Mouse (Mus musculus) hindbrain, embryonic 16.5 days (tissue): ENCODE data around the gene Isy1. TPM values are rescaled to one million over a fixed set of nuclear protein-coding genes. Genes with fewer than 3 reads are reported as not detected.

Experiments used
- ATAC-seq: fragments of 200-750 bp; cut with Nextera tagmentation; 2 replicates; pipeline ENCODE4 v1.8.0; 2017; ENCODE audit warnings: moderate TSS enrichment, moderate library complexity
- H3K27ac ChIP-seq: fragments of 300-500 bp; sonication (generic); 2 replicates; pipeline ENCODE4 v1.5.1; 2014; ENCODE audit warnings: low read depth, mild to moderate bottlenecking, control low read depth, low read length, moderate library complexity
- H3K27me3 ChIP-seq: fragments of 300-500 bp; sonication (generic); replicated peaks from 2 replicates; pipeline ENCODE4 v1.6.1; 2014; ENCODE audit warnings: low read length; ENCODE audit not compliant: control insufficient read depth, insufficient read depth
- H3K36me3 ChIP-seq: fragments of 300-500 bp; sonication (generic); 2 replicates; pipeline ENCODE4 v1.6.1; 2014; ENCODE audit warnings: mild to moderate bottlenecking, low read length, moderate library complexity, mixed read lengths; ENCODE audit not compliant: control insufficient read depth, insufficient read depth
- H3K4me1 ChIP-seq: fragments of 300-500 bp; sonication (generic); 2 replicates; pipeline ENCODE4 v1.6.1; 2014; ENCODE audit warnings: low read depth, low read length; ENCODE audit not compliant: control insufficient read depth, insufficient read depth
- H3K4me2 ChIP-seq: fragments of 300-500 bp; sonication (generic); 2 replicates; pipeline ENCODE4 v1.6.1; 2014; ENCODE audit warnings: mild to moderate bottlenecking, low read length, control low read depth, moderate library complexity
- H3K4me3 ChIP-seq: fragments of 300-500 bp; sonication (generic); 2 replicates; pipeline ENCODE4 v1.5.1; 2014; ENCODE audit warnings: mild to moderate bottlenecking, low read length, control low read depth, moderate library complexity
- H3K9ac ChIP-seq: fragments of 300-500 bp; sonication (generic); 2 replicates; pipeline ENCODE4 v1.6.1; 2014; ENCODE audit warnings: low read depth, mild to moderate bottlenecking, control low read depth, low read length, moderate library complexity
- H3K9me3 ChIP-seq: fragments of 300-500 bp; sonication (generic); 2 replicates; pipeline ENCODE4 v1.6.1; 2014; ENCODE audit warnings: mild to moderate bottlenecking, low read length, moderate library complexity; ENCODE audit not compliant: control insufficient read depth
- WGBS: fragments of 180-500 bp; shearing (Covaris S2); extraction: QIAGEN DNeasy Blood & Tissue Kit; methylation state at CpG from one replicate; pipeline ENCODE4 v1.1.7; 2014; 5-methylcytosine and 5-hydroxymethylcytosine counted together
- polyA plus RNA-seq: library from polyadenylated mRNA; unstranded; fragments of >200 nt; fragmentation: Nextera tagmentation; extraction: Ambion mirVana; gene quantifications from 2 replicates; pipeline ENCODE4 v1.2.1, GENCODE M21; 2015

Isy1 gene
- polyA plus RNA-seq, 1 experiment from 2014 or later = 24.0 TPM

GRCm38 (mm10) chr6:87788896-87789587 lies 49.6 kb downstream of the Isy1 start:
- H3K27me3 ChIP-seq = no peaks in the 10 kb centered on the region
- no peak overlapping the region for H3K4me3 ChIP-seq
- H3K4me1 ChIP-seq = peaks cover 7% of the 10 kb centered on the region
- no peak; the same call in 1 of the 2 replicates for ATAC-seq
- H3K4me2 ChIP-seq = no peak overlapping the region
- H3K27ac ChIP-seq = no peak overlapping the region
- WGBS = 44% methylated on average over 5 of the region's 5 CpGs
- H3K9me3 ChIP-seq = no peaks in the 10 kb centered on the region
- peaks cover 10% of the 10 kb centered on the region for H3K36me3 ChIP-seq
- H3K9ac ChIP-seq = no peak overlapping the region

DNA sequence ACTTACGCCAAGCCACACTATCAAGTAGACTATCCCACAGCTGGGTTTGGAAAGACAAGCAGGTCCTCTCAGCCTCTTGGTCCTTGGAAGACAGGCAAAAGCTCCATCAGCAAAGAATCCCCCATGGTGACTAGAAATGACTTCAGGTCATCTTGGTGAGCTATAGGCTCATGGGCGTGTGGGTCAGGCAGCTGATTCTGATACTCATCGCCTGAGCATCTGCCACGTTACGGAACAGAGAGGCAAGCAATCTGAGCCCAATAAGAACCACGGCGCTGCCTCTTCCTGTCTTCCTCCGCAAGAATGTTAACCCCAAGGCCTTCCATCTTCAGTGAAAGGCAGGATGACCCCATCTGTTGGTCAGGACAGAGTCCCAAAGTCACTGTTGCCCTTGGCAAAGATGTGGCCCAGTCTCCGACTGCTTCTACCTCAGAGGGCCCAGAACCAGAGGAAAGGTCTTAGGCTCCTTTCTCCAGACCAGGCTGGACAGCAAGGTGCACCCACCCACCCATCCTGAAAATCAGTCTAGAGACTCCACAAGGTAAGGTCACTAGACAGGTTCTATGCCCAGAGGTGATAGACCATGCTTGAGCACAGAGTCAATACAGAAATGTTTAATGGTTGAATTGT lies 50.2 kb downstream of the Isy1 start:
- Histone ChIP-seq H3K27me3 (no peaks in the 10 kb centered on the region), H3K9me3 (no peaks in the 10 kb centered on the region), H3K4me2 (no peak overlapping the region), H3K36me3 (peaks cover 10% of the 10 kb centered on the region), H3K27ac (no peak overlapping the region), H3K4me3 (no peak overlapping the region), H3K9ac (no peak overlapping the region), H3K4me1 (peaks cover 7% of the 10 kb centered on the region)
- no peak for ATAC-seq
- WGBS = 95% methylated on average over 9 of the region's 9 CpGs

GRCm38 (mm10) chr6:87787108-87787890 lies 51.3 kb downstream of the Isy1 start:
- Histone ChIP-seq H3K9ac (no peak overlapping the region), H3K9me3 (no peaks in the 10 kb centered on the region), H3K36me3 (peaks cover 2% of the 10 kb centered on the region), H3K4me2 (no peak overlapping the region), H3K4me3 (no peak overlapping the region), H3K4me1 (peaks cover 7% of the 10 kb centered on the region), H3K27me3 (no peaks in the 10 kb centered on the region), H3K27ac (no peak overlapping the region)
- 85% methylated on average over 6 of the region's 6 CpGs for WGBS
- ATAC-seq = no peak

DNA sequence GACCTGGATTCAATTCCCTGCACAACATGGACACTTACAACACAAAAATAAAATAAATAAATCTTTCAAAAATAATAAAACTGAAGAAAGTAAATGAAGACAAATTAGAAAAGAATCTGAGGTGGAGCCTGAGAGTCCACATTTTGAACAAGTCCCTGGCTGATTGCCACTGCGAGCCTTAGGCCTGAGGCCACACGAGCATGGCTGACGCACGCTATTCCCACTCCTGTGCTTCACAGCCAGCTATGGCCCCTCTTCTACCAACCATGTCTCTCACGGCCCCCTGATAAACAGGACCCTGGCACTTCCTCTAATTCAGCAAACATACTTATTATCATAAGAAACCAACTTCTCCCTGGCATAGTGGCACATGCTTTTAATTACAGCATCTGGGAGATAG lies 52.0 kb downstream of the Isy1 start:
- Histone ChIP-seq H3K9me3 (no peaks in the 10 kb centered on the region), H3K4me3 (no peak overlapping the region), H3K4me1 (peaks cover 7% of the 10 kb centered on the region), H3K27ac (no peak overlapping the region), H3K4me2 (no peak overlapping the region), H3K9ac (no peak overlapping the region), H3K36me3 (no peaks in the 10 kb centered on the region), H3K27me3 (no peaks in the 10 kb centered on the region)
- WGBS = 85% methylated on average over 5 of the region's 5 CpGs
- no peak for ATAC-seq

- no peak overlapping the region for H3K27ac ChIP-seq
- no peak for ATAC-seq
- H3K27me3 ChIP-seq = no peaks in the 10 kb centered on the region
- H3K9me3 ChIP-seq = no peaks in the 10 kb centered on the region
- WGBS = 84% methylated on average over 8 of the region's 8 CpGs
- H3K4me3 ChIP-seq = no peak overlapping the region
- no peak overlapping the region for H3K9ac ChIP-seq
- H3K4me2 ChIP-seq = no peak overlapping the region
- peaks cover 2% of the 10 kb centered on the region for H3K4me1 ChIP-seq
- H3K36me3 ChIP-seq = no peaks in the 10 kb centered on the region
These were observed 54.6 kb downstream of the Isy1 start for GRCm38 (mm10) chr6:87784033-87784432.

DNA sequence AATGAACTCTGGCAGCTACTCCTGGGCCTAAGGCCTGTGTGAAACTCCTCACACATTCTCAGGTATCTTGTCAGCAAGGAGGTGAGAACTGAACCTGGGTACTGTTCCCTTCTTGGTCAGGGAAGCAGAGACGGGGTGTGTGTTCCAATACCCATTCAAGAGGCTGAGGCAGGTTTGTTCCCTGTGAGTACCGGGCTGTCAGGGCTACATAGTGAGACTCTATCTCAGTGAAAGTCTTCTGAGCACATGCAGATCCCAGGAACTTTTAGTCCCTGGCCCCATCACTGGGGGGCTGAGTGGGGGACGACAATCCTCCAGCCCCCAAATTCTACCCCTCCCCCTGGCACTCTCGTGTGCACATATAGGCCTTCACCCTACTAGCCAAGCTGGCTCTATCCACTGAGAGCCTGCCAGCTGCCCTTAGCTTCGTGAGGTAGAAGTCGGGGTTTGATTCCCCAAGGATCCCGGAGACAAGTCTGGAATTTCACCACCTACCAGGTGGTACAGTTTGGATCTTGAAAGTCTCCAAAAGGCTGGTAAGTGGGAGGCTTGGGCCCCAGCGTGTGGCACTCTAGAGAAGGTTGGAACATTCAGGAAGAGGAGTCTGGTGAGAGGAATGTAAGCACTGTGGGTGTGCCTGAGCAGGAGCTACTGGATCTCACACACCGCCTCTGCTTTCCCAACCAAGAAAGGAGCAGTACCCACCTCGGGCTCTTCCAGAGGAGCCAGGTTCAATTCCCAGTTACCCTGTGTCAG lies 57.9 kb downstream of the Isy1 start:
- Histone ChIP-seq H3K36me3 (no peaks in the 10 kb centered on the region), H3K4me3 (no peak overlapping the region)

DNA sequence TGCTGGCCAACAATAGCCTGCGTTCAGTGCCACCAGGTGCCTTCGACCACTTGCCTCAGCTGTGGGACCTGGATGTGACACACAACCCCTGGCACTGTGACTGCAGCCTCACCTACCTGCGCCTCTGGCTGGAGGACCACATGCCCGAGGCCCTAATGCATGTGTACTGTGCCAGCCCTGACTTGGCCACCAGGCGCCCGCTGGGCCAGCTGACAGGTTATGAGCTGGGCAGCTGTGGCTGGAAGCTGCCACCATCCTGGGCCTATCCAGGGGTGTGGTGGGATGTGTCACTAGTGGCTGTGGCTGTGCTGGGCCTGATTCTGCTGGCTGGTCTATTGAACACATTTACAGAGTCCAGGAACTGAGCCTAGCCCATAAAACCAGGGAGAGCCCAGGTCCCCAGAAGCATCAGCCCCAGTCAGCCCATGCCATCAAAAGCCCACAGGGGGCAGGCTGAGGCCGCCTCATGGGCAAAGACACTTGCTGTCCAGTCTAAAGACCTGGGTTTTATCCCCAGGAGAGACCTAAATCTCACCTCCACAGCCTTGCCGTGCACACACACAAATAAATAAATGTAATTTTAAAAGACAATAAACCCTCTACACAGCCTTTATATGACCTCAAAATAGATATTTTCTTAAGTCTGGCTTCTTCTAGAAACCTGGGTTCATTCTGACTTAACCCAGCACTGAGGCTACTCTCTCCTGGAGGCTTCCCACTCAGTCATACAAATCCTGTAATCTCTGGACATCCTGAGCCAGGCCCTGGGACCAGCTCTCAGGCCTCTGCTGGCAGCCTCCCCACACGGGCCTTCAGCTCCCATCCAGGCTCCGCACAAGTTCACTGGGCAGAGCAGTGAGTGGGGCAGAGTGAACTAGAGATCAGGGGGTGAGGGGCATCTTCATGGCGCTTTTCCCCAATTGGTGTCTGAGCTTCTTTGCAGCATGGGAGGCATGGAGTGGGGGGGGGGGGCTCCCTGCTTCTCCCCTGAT lies 59.1 kb downstream of the Isy1 start:
- no peak overlapping the region for H3K27ac ChIP-seq
- 82% methylated on average over 11 of the region's 11 CpGs for WGBS
- no peak overlapping the region for H3K4me3 ChIP-seq
- H3K36me3 ChIP-seq = no peaks in the 10 kb centered on the region
- no peak overlapping the region for H3K9ac ChIP-seq
- no peaks in the 10 kb centered on the region for H3K9me3 ChIP-seq
- no peak overlapping the region for H3K4me2 ChIP-seq
- H3K4me1 ChIP-seq = no peaks in the 10 kb centered on the region
- no peaks in the 10 kb centered on the region for H3K27me3 ChIP-seq
- no peak for ATAC-seq

More for the DNA sequence above, 57.9 kb downstream of the Isy1 start:
- Histone ChIP-seq H3K4me2 (no peak overlapping the region), H3K27ac (no peak overlapping the region), H3K9ac (no peak overlapping the region), H3K27me3 (no peaks in the 10 kb centered on the region), H3K4me1 (no peaks in the 10 kb centered on the region), H3K9me3 (no peaks in the 10 kb centered on the region)
- 80% methylated on average over 10 of the region's 10 CpGs for WGBS
- ATAC-seq = no peak
